Mouse (Mus musculus): ENCODE results near the gene Igfbp7.

DNA sequence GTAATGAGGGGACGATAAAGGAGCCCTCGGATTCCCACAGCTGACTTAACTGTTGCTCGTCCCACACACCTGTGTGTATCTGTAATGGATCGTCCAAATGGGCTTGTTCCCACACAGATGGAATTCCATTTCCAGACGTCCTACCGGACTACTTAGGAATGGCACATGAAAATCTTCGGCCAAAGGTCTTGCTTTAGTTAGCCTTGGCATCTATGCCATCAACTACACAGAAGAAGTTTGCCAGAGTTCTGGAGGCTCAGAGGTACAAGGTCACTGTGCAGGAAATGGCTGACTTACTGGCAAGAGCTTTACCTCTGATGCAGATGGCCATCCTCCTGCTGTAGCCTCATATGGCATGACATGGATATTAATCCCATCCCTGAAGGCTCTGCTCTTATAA lies 26.6 kb downstream of the Igfbp7 start:
- TF ChIP-seq CTCF (IDR thresholded peaks at IDR 0.05) (no peak), EP300 (IDR thresholded peaks at IDR 0.05) (no peak)
